Mouse (Mus musculus) forebrain, embryonic 13.5 days (tissue): ENCODE data around the gene Stk11ip. TPM values are rescaled to one million over a fixed set of nuclear protein-coding genes. Genes with fewer than 3 reads are reported as not detected.

Source experiments
- ATAC-seq: fragments of 200-750 bp; cut with Nextera tagmentation; 2 replicates; pipeline ENCODE4 v1.8.0; 2017
- H3K27ac ChIP-seq: fragments of 300-500 bp; sonication (generic); 2 replicates; pipeline ENCODE4 v1.5.1; 2015; ENCODE audit warnings: inconsistent platforms, mild to moderate bottlenecking, moderate library complexity
- H3K27me3 ChIP-seq: fragments of 300-500 bp; sonication (generic); 2 replicates; pipeline ENCODE4 v1.6.1; 2015; ENCODE audit warnings: mild to moderate bottlenecking, inconsistent platforms
- H3K36me3 ChIP-seq: fragments of 300-500 bp; sonication (generic); 2 replicates; pipeline ENCODE4 v1.6.1; 2015; ENCODE audit warnings: mild to moderate bottlenecking, inconsistent platforms; ENCODE audit not compliant: poor library complexity, severe bottlenecking
- H3K4me1 ChIP-seq: fragments of 300-500 bp; sonication (generic); 2 replicates; pipeline ENCODE4 v1.6.1; 2015; ENCODE audit warnings: inconsistent platforms
- H3K4me2 ChIP-seq: fragments of 300-500 bp; sonication (generic); 2 replicates; pipeline ENCODE4 v1.6.1; 2015; ENCODE audit warnings: inconsistent platforms, mild to moderate bottlenecking, moderate library complexity
- H3K4me3 ChIP-seq: fragments of 300-500 bp; sonication (generic); 2 replicates; pipeline ENCODE4 v1.5.1; 2015; ENCODE audit warnings: mild to moderate bottlenecking, inconsistent platforms
- H3K9ac ChIP-seq: fragments of 300-500 bp; sonication (generic); 2 replicates; pipeline ENCODE4 v1.6.1; 2015; ENCODE audit warnings: mild to moderate bottlenecking, inconsistent platforms
- H3K9me3 ChIP-seq: fragments of 300-500 bp; sonication (generic); replicated peaks from 2 replicates; pipeline ENCODE4 v1.6.1; 2016; ENCODE audit warnings: inconsistent platforms
- WGBS: fragments of 180-500 bp; shearing (Covaris S2); methylation state at CpG from one replicate; pipeline ENCODE4 v1.1.7; 2015; 5-methylcytosine and 5-hydroxymethylcytosine counted together
- polyA plus RNA-seq: library from polyadenylated mRNA; unstranded; fragments of >200 nt; fragmentation: Nextera tagmentation; extraction: Ambion mirVana; gene quantifications from 2 replicates; pipeline ENCODE4 v1.2.1, GENCODE M21; 2015

Gene Stk11ip
- polyA plus RNA-seq, 1 experiment from 2014 or later, result 16.3 TPM

- Histone ChIP-seq H3K4me3 (peak overlapping the region; percentile 48), H3K27me3 (peaks cover 77% of the 10 kb centered on the region), H3K9ac (peak overlapping the region; percentile 60), H3K27ac (no peak overlapping the region), H3K4me2 (peak overlapping the region; percentile 88), H3K4me1 (peaks cover 19% of the 10 kb centered on the region), H3K9me3 (no peaks in the 10 kb centered on the region), H3K36me3 (peaks cover 44% of the 10 kb centered on the region)
- ATAC-seq, result peak; percentile 75
- under 1% methylated on average over 61 of the region's 62 CpGs for WGBS
Observed at GRCm38 (mm10) chr1:75487405-75488161, 33.7 kb upstream of the Stk11ip start.

- H3K27ac ChIP-seq, result no peak overlapping the region
- H3K27me3 ChIP-seq, result peaks cover 51% of the 10 kb centered on the region
- H3K36me3 ChIP-seq, result peaks cover 12% of the 10 kb centered on the region
- H3K9ac ChIP-seq, result peak overlapping the region; percentile 4; the same call in 1 of the 2 replicates
- no peak overlapping the region for H3K4me3 ChIP-seq
- no peaks in the 10 kb centered on the region for H3K9me3 ChIP-seq
- no peak overlapping the region for H3K4me2 ChIP-seq
- H3K4me1 ChIP-seq, result peaks cover 19% of the 10 kb centered on the region
- WGBS, result 84% methylated on average over 34 of the region's 34 CpGs
- no peak for ATAC-seq
Observed at GRCm38 (mm10) chr1:75490785-75491551, 30.4 kb upstream of the Stk11ip start.

GRCm38 (mm10) chr1:75492579-75493170 is 28.7 kb upstream of the Stk11ip start:
- Histone ChIP-seq H3K27ac (no peak overlapping the region), H3K36me3 (peaks cover 29% of the 10 kb centered on the region), H3K4me1 (peaks cover 6% of the 10 kb centered on the region), H3K9me3 (no peaks in the 10 kb centered on the region), H3K27me3 (peaks cover 34% of the 10 kb centered on the region), H3K9ac (no peak overlapping the region), H3K4me3 (no peak overlapping the region), H3K4me2 (no peak overlapping the region)
- no peak for ATAC-seq
- WGBS, result 35% methylated on average over 24 of the region's 24 CpGs

- no peaks in the 10 kb centered on the region for H3K9me3 ChIP-seq
- H3K4me3 ChIP-seq, result no peak overlapping the region
- H3K4me2 ChIP-seq, result no peak overlapping the region
- H3K4me1 ChIP-seq, result no peaks in the 10 kb centered on the region
- no peak overlapping the region for H3K27ac ChIP-seq
- WGBS, result 51% methylated on average over 12 of the region's 12 CpGs
- H3K9ac ChIP-seq, result no peak overlapping the region
- ATAC-seq, result peak; percentile 39; the same call in 1 of the 2 replicates
- H3K27me3 ChIP-seq, result peaks cover 15% of the 10 kb centered on the region
- H3K36me3 ChIP-seq, result peaks cover 52% of the 10 kb centered on the region
Observed at GRCm38 (mm10) chr1:75494878-75495548, 26.3 kb upstream of the Stk11ip start.

GRCm38 (mm10) chr1:75498897-75499296 is 22.4 kb upstream of the Stk11ip start:
- Histone ChIP-seq H3K4me3 (no peak overlapping the region), H3K9me3 (no peaks in the 10 kb centered on the region), H3K4me2 (no peak overlapping the region), H3K27me3 (no peaks in the 10 kb centered on the region), H3K4me1 (peaks cover under 1% of the 10 kb centered on the region; the same call in 1 of the 2 replicates), H3K9ac (no peak overlapping the region), H3K36me3 (peaks cover 75% of the 10 kb centered on the region), H3K27ac (no peak overlapping the region)
- WGBS, result 95% methylated on average over 4 of the region's 4 CpGs
- no peak for ATAC-seq

GRCm38 (mm10) chr1:75499441-75499840 is 21.9 kb upstream of the Stk11ip start:
- 88% methylated on average over 7 of the region's 7 CpGs for whole genome bisulfite sequencing
- Histone ChIP-seq H3K27me3 (peaks cover 5% of the 10 kb centered on the region; the same call in 1 of the 2 replicates), H3K27ac (no peak overlapping the region), H3K4me3 (no peak overlapping the region), H3K9me3 (no peaks in the 10 kb centered on the region), H3K4me1 (peaks cover 6% of the 10 kb centered on the region), H3K9ac (no peak overlapping the region), H3K4me2 (no peak overlapping the region), H3K36me3 (peaks cover 75% of the 10 kb centered on the region)
- no peak for ATAC-seq

GRCm38 (mm10) chr1:75501905-75502304 is 19.4 kb upstream of the Stk11ip start:
- Histone ChIP-seq H3K9ac (no peak overlapping the region), H3K27me3 (peaks cover 6% of the 10 kb centered on the region; the same call in 1 of the 2 replicates), H3K36me3 (peaks cover 63% of the 10 kb centered on the region), H3K4me2 (no peak overlapping the region), H3K27ac (no peak overlapping the region), H3K9me3 (no peaks in the 10 kb centered on the region), H3K4me3 (no peak overlapping the region), H3K4me1 (peaks cover 22% of the 10 kb centered on the region)
- 92% methylated on average over 9 of the region's 9 CpGs for WGBS
- ATAC-seq, result no peak

GRCm38 (mm10) chr1:75502945-75503650 is 18.2 kb upstream of the Stk11ip start:
- Histone ChIP-seq H3K9ac (no peak overlapping the region), H3K27me3 (peaks cover 6% of the 10 kb centered on the region; the same call in 1 of the 2 replicates), H3K4me2 (no peak overlapping the region), H3K9me3 (no peaks in the 10 kb centered on the region), H3K4me1 (peaks cover 25% of the 10 kb centered on the region), H3K36me3 (peaks cover 51% of the 10 kb centered on the region), H3K4me3 (no peak overlapping the region), H3K27ac (no peak overlapping the region)
- 87% methylated on average over 25 of the region's 25 CpGs for WGBS
- no peak for ATAC-seq

GRCm38 (mm10) chr1:75503651-75503980 is 17.7 kb upstream of the Stk11ip start:
- Histone ChIP-seq H3K4me1 (peaks cover 25% of the 10 kb centered on the region), H3K27ac (no peak overlapping the region), H3K9me3 (no peaks in the 10 kb centered on the region), H3K36me3 (peaks cover 46% of the 10 kb centered on the region), H3K9ac (no peak overlapping the region), H3K27me3 (peaks cover 6% of the 10 kb centered on the region; the same call in 1 of the 2 replicates), H3K4me3 (no peak overlapping the region), H3K4me2 (no peak overlapping the region)
- WGBS, result 75% methylated on average over 23 of the region's 23 CpGs
- ATAC-seq, result no peak

GRCm38 (mm10) chr1:75504256-75505045 is 16.9 kb upstream of the Stk11ip start:
- WGBS, result 66% methylated on average over 9 of the region's 9 CpGs
- Histone ChIP-seq H3K27me3 (peaks cover 9% of the 10 kb centered on the region), H3K4me2 (peak overlapping the region; percentile 93), H3K4me1 (peaks cover 25% of the 10 kb centered on the region), H3K27ac (0 out of 2 replicates have a peak overlapping the region, but pooled peaks have one; percentile 72), H3K9me3 (no peaks in the 10 kb centered on the region), H3K36me3 (peaks cover 38% of the 10 kb centered on the region), H3K9ac (peak overlapping the region; percentile 89), H3K4me3 (peak overlapping the region; percentile 79)
- ATAC-seq, result no peak
